Mouse (Mus musculus): ENCODE measurements around the gene Gm20388. TPM values are rescaled to one million over a fixed set of nuclear protein-coding genes. Genes with fewer than 3 reads are reported as not detected.
A peak's percentile ranks its signal among the peaks of the same experiment; 100 is the strongest.

The Gm20388 gene
- polyA plus RNA-seq, 1 experiment from 2014 or later: 7.4 TPM

DNA sequence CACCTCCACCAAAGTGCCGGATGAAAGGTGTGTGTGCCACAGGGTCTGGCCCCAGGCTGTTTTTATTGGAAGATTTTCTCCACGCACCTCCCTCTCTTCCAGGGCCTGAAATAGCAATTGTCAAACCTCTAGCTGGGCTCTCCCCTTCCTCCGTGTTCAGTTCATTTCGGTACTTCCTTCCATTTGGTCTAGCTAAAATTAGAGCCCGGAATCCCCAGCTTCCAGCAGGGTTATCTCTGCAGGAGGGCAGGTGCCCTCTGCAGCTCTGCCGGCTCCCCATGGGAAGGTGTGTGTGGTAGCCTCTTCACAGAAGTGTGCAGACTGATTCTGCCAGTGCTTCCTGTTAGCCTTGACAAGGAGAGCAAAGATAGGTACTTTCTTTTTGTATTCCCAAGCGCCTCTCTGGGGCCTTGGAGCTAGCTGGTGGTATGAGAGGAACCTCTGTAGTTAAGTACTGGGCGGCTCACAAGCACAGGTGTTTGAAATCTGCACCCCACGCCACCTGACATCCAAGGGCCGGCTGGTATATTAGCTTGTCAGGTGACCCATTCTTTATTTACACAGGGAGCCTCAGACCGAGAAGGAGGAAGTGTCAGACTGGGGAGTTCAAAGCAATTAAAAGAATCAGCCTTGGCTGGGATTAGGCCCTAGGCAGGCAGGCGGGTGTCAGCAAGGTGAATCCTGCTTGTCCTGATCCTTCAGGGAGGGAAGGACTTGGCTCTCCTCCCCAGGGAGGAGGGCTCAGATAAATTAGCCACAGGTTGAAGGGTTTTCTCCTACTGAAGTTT lies 579.9 kb downstream of the Gm20388 start:
- peaks cover 99% of the 10 kb centered on the region for H3K4me1 ChIP-seq
- no peak for ATAC-seq (replicated peaks; ENCODE audit: low FRiP score)

DNA sequence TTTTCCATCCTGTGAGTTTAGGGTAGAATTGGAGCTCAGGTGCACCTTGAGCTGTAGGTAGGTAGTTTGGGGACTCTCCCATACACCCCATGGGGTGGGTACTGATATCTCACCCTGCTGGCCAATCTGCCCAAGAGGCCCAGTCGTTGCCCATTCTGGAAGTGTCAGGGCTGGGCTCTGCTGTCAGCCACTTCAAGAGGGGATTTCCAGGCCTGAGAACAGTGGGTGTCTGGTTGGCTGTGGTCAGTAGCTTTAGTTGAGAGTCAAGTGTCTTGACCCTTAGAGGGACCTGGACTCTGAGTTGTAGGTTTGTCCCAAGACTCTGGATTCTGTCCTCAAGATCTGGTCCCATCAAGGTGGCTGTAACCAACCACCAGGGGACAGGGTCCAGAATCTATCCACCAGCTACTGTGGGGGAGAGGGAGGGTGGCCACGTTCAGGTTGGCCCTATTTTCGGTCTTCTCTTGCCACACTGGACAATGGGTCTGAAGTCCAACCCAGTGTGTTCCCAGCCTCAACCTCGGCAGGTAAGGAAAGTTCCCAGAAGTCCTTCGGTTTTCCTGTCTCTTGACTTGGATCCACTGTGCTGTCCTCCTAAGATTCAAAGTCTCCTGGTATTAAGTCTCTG lies 580.6 kb downstream of the Gm20388 start:
- H3K9ac ChIP-seq: 0 out of 2 replicates have a peak overlapping the region, but pooled peaks have one; percentile 80
- H3K4me2 ChIP-seq: peak overlapping the region; percentile 95
- H3K4me3 ChIP-seq (replicated peaks): peak overlapping the region; percentile 83
- 52% methylated on average over 5 of the region's 5 CpGs for WGBS
- H3K27me3 ChIP-seq: no peaks in the 10 kb centered on the region
- no peaks in the 10 kb centered on the region for H3K36me3 ChIP-seq
- no peak for ATAC-seq (replicated peaks; ENCODE audit: low FRiP score)
- H3K4me1 ChIP-seq: peaks cover 99% of the 10 kb centered on the region
- H3K9me3 ChIP-seq (replicated peaks): no peaks in the 10 kb centered on the region
- no peak overlapping the region for H3K27ac ChIP-seq

More for the DNA sequence above, 579.9 kb downstream of the Gm20388 start:
- 14% methylated on average over 12 of the region's 12 CpGs for WGBS
- H3K27me3 ChIP-seq: 0 out of 2 replicates have a peak, but pooled peaks cover 2% of the 10 kb centered on the region
- H3K4me2 ChIP-seq: peak overlapping the region; percentile 95
- H3K9ac ChIP-seq: peak overlapping the region; percentile 80; the same call in 1 of the 2 replicates
- peak overlapping the region; percentile 83 for H3K4me3 ChIP-seq (replicated peaks)
- H3K27ac ChIP-seq: peak overlapping the region; percentile 46; the same call in 1 of the 2 replicates
- H3K9me3 ChIP-seq (replicated peaks): no peaks in the 10 kb centered on the region
- no peaks in the 10 kb centered on the region for H3K36me3 ChIP-seq

DNA sequence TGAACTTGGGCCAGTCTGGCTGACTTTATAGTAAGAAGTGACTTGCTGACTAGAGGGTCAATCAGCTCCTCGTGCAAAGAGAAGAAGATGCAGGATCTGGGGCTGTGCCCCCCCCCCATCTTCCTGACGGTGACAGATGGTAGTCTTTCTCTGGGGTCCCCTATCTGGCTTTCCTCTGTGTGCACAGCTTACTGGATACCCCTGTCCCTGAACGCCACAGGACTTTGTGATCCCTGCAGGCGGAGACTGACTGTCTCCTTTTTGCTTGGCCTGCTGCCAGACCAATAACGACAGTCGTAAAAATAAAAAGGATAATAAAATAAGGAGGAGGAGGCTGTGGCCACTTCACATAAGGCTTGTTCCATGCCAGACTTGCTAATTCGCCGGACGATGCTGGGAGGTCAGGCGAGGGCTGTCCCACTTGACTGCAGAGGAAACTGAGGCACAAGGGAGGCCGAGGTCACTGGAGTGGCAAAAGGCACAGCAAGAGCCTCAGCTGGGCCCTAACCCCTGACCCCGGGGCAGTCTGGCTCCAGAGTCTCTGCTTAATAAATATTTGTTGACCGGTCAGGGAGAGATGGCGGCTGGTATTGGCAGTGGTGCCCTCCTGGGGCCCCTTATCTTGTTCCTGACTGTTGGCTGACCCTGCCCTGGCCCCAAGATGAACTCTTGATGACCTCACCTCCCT lies 581.7 kb downstream of the Gm20388 start:
- no peak overlapping the region for H3K9ac ChIP-seq
- no peaks in the 10 kb centered on the region for H3K36me3 ChIP-seq
- ATAC-seq (replicated peaks; ENCODE audit: low FRiP score): no peak
- H3K27ac ChIP-seq: peak overlapping the region; percentile 72; the same call in 1 of the 2 replicates
- H3K4me2 ChIP-seq: peak overlapping the region; percentile 95
- WGBS: 13% methylated on average over 14 of the region's 14 CpGs
- no peaks in the 10 kb centered on the region for H3K9me3 ChIP-seq (replicated peaks)
- peaks cover 99% of the 10 kb centered on the region for H3K4me1 ChIP-seq
- H3K4me3 ChIP-seq (replicated peaks): peak overlapping the region; percentile 9; the same call in 1 of the 2 replicates
- no peaks in the 10 kb centered on the region for H3K27me3 ChIP-seq

DNA sequence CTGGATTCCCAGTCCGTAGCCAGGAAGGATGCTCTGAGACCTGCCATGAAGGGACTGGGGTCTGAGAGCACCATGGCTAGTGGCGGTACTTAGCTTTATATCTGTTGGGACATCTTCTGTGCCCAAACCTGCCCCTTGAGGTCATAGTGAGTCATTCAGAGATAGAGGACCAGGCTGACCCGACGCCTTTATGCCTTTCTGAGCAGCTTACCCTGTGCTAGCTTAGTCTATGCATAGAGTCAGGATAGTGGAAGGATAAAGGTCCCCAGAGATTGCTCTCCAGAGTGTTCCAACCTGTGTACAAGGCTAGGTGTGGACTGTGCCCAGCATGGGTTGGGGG lies 582.2 kb downstream of the Gm20388 start:
- Histone ChIP-seq H3K4me2 (peak overlapping the region; percentile 95), H3K9ac (no peak overlapping the region), H3K9me3 (replicated peaks) (no peaks in the 10 kb centered on the region), H3K36me3 (no peaks in the 10 kb centered on the region), H3K4me3 (replicated peaks) (peak overlapping the region; percentile 9; the same call in 1 of the 2 replicates), H3K27me3 (no peaks in the 10 kb centered on the region), H3K4me1 (peaks cover 100% of the 10 kb centered on the region), H3K27ac (peak overlapping the region; percentile 94; the same call in 1 of the 2 replicates)
- no peak for ATAC-seq (replicated peaks; ENCODE audit: low FRiP score)
- 42% methylated on average over 4 of the region's 4 CpGs for WGBS

DNA sequence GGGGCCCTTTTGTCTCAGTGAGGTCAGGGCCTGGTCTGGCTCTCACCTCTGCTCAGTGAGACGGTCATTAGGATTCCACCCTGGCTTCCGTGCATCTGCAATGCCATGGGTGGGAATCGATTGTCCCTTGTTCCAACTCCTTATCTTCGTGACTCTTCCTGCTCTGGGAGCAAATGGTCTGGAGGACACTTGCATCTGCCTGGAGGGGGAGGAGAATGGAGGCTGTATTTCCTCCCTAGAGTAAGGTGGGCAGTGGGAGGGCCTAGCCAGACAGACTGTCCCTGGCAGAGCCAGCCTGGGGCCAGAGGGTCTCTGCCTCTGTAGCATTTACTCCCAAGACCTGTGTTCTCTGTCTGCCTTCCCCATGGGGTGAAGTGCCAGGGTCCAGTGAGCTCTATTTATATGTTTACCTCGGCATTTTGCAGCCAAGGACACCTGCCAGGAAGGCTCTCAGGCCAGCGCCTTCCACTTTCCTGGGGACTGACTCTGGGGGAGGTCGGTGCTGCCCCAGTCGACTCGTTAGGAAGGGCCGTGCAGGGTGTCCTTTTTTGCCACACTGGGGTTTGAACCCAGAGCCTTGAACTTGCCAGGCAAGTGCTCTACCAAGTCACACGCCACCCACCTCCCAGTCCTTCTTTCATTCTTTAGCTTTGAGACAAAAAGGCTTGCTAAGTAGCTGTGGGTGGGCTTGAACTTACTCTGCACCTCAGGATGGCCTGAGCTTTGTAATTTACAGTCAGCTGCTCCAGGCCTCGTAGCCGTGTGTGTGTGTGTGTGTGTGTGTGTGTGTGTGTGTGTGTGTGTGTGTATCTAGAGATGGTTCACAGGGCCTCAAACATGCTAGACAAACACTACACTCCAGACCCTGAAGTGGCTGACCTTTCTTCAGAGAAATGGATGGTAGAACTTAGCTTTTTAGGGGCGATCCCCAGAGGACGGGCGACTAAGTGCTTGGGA lies 583.1 kb downstream of the Gm20388 start:
- WGBS: 41% methylated on average over 16 of the region's 16 CpGs
- no peak overlapping the region for H3K9ac ChIP-seq

DNA sequence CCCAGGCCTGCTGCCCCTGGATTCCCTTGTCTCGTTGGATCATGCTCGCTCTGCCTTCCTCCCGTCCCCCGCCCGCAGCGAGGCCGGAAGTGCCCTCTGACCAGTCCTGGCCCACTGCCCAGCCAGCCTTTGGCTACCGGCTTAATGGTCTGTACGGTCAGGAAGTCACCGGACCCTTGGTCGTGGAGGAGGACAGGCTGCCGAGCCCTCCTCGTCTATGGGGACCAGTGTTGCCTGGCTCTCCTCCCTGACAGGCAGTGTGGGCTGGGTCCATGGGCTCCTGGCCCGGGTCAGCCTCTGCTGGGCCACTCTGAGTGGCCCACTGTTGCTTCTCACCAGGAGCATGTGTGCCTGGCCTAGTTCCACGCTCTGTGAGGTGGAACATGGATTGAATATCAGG lies 584.3 kb downstream of the Gm20388 start:
- no peaks in the 10 kb centered on the region for H3K36me3 ChIP-seq
- peak overlapping the region; percentile 94 for H3K27ac ChIP-seq
- ATAC-seq (replicated peaks; ENCODE audit: low FRiP score): peak; percentile 57
- peak overlapping the region; percentile 42 for H3K4me2 ChIP-seq
- no peaks in the 10 kb centered on the region for H3K9me3 ChIP-seq (replicated peaks)
- peaks cover 99% of the 10 kb centered on the region for H3K4me1 ChIP-seq
- 1% methylated on average over 15 of the region's 15 CpGs for WGBS
- no peaks in the 10 kb centered on the region for H3K27me3 ChIP-seq
- 0 out of 2 replicates have a peak overlapping the region, but pooled peaks have one; percentile 1 for H3K4me3 ChIP-seq (replicated peaks)
- no peak overlapping the region for H3K9ac ChIP-seq

More for the DNA sequence above, 583.1 kb downstream of the Gm20388 start:
- Histone ChIP-seq H3K27ac (peak overlapping the region; percentile 94), H3K9me3 (replicated peaks) (no peaks in the 10 kb centered on the region), H3K27me3 (no peaks in the 10 kb centered on the region), H3K36me3 (no peaks in the 10 kb centered on the region), H3K4me3 (replicated peaks) (no peak overlapping the region), H3K4me1 (peaks cover 100% of the 10 kb centered on the region), H3K4me2 (peak overlapping the region; percentile 42)
- ATAC-seq (replicated peaks; ENCODE audit: low FRiP score): no peak

DNA sequence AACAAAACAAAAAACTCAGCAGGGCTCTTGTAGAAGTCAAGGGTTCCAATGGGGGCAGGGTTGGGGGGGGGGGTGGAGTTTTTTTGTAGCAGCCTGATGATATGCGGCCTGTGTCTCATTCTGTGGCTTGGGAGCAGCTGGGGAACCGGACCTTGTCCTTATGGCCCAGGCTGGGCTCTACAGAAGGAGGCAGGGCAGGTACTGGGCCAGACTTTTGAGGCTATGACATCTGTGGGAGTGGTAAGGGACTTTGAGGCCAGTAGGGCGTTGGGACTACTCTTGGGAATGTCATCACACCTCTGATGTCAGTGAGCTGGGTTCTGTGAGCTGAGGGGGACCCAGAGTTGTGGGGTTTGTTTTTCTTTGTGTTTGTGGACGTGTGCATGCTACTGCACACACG lies 584.8 kb downstream of the Gm20388 start:
- Histone ChIP-seq H3K9ac (no peak overlapping the region), H3K27ac (peak overlapping the region; percentile 94), H3K4me3 (replicated peaks) (no peak overlapping the region), H3K9me3 (replicated peaks) (no peaks in the 10 kb centered on the region), H3K4me2 (peak overlapping the region; percentile 42; the same call in 1 of the 2 replicates), H3K36me3 (no peaks in the 10 kb centered on the region), H3K27me3 (no peaks in the 10 kb centered on the region), H3K4me1 (peaks cover 99% of the 10 kb centered on the region)
- 25% methylated on average over 5 of the region's 5 CpGs for WGBS
- no peak for ATAC-seq (replicated peaks; ENCODE audit: low FRiP score)

DNA sequence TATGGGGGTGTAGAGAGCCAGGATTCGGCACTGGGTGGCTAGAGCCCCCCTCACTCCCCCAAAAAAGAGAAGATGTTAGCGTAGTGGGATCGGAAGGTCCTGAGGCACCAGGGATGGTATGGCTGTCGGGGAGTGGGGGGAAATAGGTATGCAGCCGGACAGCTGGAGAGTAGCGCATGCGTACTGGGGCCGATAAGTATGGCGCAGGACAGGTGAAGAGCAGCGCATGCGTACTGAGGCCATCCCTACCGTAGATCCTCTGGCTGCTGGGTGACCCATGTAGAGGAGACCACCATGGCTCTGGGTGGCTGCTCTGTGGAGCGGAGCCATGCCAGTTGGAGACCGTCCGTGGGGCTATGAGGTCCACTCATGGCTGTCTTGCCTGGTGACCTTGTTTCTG lies 585.8 kb downstream of the Gm20388 start:
- Histone ChIP-seq H3K36me3 (no peaks in the 10 kb centered on the region), H3K9me3 (replicated peaks) (no peaks in the 10 kb centered on the region), H3K4me3 (replicated peaks) (no peak overlapping the region), H3K4me2 (no peak overlapping the region), H3K27me3 (no peaks in the 10 kb centered on the region), H3K27ac (no peak overlapping the region), H3K4me1 (peaks cover 99% of the 10 kb centered on the region), H3K9ac (no peak overlapping the region)
- ATAC-seq (replicated peaks; ENCODE audit: low FRiP score): no peak
- WGBS: 95% methylated on average over 15 of the region's 15 CpGs

DNA sequence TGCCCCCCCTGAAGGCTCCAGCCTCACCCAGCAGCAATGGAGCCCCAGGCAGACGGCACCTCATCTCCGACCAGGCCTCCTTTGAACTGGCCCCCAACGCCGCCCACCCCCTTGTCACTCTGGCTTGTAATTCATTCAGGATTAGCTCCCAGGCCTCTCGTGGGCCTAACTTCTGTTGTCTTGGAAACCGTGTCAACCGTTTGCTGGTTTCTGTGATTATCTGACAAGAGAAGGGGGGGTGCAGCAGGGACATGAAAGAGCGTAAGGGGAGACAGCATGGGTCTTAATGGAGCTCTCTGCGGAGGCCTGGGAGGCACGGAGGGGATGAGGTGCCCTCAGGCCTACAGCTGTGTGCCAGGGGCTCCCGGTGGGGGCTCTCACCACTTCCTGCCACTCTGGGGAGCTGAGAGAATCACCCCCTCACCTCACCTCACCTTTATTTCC lies 586.9 kb downstream of the Gm20388 start:
- Histone ChIP-seq H3K4me1 (peaks cover 96% of the 10 kb centered on the region), H3K9ac (0 out of 2 replicates have a peak overlapping the region, but pooled peaks have one; percentile 18), H3K9me3 (replicated peaks) (no peaks in the 10 kb centered on the region), H3K4me2 (peak overlapping the region; percentile 43), H3K4me3 (replicated peaks) (no peak overlapping the region), H3K27me3 (no peaks in the 10 kb centered on the region), H3K36me3 (no peaks in the 10 kb centered on the region), H3K27ac (peak overlapping the region; percentile 83; the same call in 1 of the 2 replicates)
- no peak for ATAC-seq (replicated peaks; ENCODE audit: low FRiP score)
- 25% methylated on average over 11 of the region's 11 CpGs for WGBS

DNA sequence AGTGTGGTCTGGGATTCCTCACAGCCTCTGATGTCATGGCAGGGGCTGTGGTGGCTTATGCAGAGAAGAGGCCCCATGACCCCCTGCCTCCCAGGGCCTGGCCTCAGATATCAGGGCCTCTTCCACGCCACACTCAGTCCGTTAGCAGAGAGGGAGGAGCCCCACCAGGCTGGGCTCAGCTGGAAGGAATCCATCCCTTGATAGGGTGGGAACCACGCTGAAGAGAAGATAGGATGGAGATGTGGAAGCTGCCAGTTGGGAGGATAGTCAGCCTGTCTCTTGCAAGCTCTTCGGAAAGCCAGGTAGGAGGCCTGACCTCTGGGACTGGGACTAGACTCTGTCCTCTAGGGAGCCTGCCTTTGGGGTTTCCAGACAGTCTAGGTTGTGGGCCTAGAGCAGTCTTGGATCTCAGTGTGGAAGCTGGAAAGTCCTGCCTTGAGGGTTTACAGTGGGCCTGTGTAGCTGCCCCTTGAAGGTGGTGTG lies 587.7 kb downstream of the Gm20388 start:
- WGBS: 37% methylated on average over 4 of the region's 4 CpGs
- H3K9me3 ChIP-seq (replicated peaks): no peaks in the 10 kb centered on the region
- no peaks in the 10 kb centered on the region for H3K27me3 ChIP-seq
- peak; percentile 24; the same call in 1 of the 2 replicates for ATAC-seq (replicated peaks; ENCODE audit: low FRiP score)
- no peaks in the 10 kb centered on the region for H3K36me3 ChIP-seq
- no peak overlapping the region for H3K4me3 ChIP-seq (replicated peaks)
- peak overlapping the region; percentile 83 for H3K27ac ChIP-seq
- peaks cover 96% of the 10 kb centered on the region for H3K4me1 ChIP-seq
- H3K9ac ChIP-seq: 0 out of 2 replicates have a peak overlapping the region, but pooled peaks have one; percentile 18
- H3K4me2 ChIP-seq: peak overlapping the region; percentile 43
